Mouse (Mus musculus): ENCODE measurements around the gene Gm11549. TPM values are rescaled to one million over a fixed set of nuclear protein-coding genes. Genes with fewer than 3 reads are reported as not detected.

Gene Gm11549
- polyA plus RNA-seq, 1 experiment from 2014 or later: 0.33 TPM

- H3K27me3 ChIP-seq (replicated peaks): no peaks in the 10 kb centered on the region
- 89% methylated on average over 5 of the region's 5 CpGs for WGBS
- no peak overlapping the region for H3K9ac ChIP-seq
- no peaks in the 10 kb centered on the region for H3K9me3 ChIP-seq
- no peak for ATAC-seq
- H3K27ac ChIP-seq: no peak overlapping the region
- H3K4me3 ChIP-seq (replicated peaks): no peak overlapping the region
- H3K4me2 ChIP-seq (replicated peaks): no peak overlapping the region
- no peaks in the 10 kb centered on the region for H3K4me1 ChIP-seq (replicated peaks)
- no peaks in the 10 kb centered on the region for H3K36me3 ChIP-seq
These were observed 30.1 kb downstream of the Gm11549 start for GRCm38 (mm10) chr3:36491535-36491934.

DNA sequence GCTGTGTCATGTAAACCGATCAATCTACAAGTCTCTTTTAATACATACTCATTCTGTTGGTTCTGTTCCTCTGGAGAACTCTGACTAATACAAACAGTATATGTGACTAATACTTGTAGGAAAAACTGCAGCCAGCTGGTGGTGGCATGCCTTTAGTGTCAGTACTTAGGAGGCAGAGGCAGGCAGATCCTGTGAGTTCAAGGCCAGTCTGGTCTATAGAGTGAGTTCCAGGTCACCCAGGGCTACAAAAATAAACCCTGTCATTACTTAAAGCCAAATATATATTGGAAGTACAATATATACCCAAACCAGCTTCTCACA, 32.1 kb downstream of the Gm11549 start:
- H3K9me3 ChIP-seq: no peaks in the 10 kb centered on the region
- H3K27ac ChIP-seq: no peak overlapping the region
- no peak overlapping the region for H3K9ac ChIP-seq
- H3K4me3 ChIP-seq (replicated peaks): no peak overlapping the region
- no peak overlapping the region for H3K4me2 ChIP-seq (replicated peaks)
- ATAC-seq: no peak
- no peaks in the 10 kb centered on the region for H3K4me1 ChIP-seq (replicated peaks)
- WGBS: 89% methylated on average over 1 of the region's 1 CpGs
- H3K36me3 ChIP-seq: no peaks in the 10 kb centered on the region
- no peaks in the 10 kb centered on the region for H3K27me3 ChIP-seq (replicated peaks)

GRCm38 (mm10) chr3:36488899-36489589, 32.6 kb downstream of the Gm11549 start:
- H3K9ac ChIP-seq: no peak overlapping the region
- no peak overlapping the region for H3K4me2 ChIP-seq (replicated peaks)
- WGBS: 78% methylated on average over 6 of the region's 6 CpGs
- no peaks in the 10 kb centered on the region for H3K4me1 ChIP-seq (replicated peaks)
- no peak for ATAC-seq
- no peak overlapping the region for H3K4me3 ChIP-seq (replicated peaks)
- no peak overlapping the region for H3K27ac ChIP-seq
- H3K36me3 ChIP-seq: no peaks in the 10 kb centered on the region
- no peaks in the 10 kb centered on the region for H3K27me3 ChIP-seq (replicated peaks)
- no peaks in the 10 kb centered on the region for H3K9me3 ChIP-seq

DNA sequence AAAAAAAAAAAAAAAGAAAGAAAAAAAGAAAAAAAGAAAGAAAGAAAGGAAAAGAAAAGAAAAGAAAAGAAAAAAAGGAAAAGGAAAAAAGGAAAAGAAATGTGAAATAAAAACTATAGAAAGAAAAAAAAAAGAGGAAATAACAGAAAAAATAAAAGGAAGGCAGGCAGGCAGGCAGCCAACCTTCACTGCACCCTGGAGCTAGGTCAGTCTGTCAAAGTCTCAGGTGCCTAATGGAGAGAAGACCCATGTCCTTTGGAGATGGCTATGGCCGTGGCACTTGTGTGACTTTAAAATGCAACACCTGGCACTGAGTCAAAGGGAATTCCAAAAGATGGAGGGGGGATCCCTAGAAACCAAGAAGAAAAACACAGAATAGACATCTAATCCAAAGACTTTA, 33.2 kb downstream of the Gm11549 start:
- no peak for ATAC-seq
- H3K27me3 ChIP-seq (replicated peaks): no peaks in the 10 kb centered on the region
- no peaks in the 10 kb centered on the region for H3K9me3 ChIP-seq
- H3K4me2 ChIP-seq (replicated peaks): no peak overlapping the region
- H3K4me3 ChIP-seq (replicated peaks): no peak overlapping the region
- H3K9ac ChIP-seq: no peak overlapping the region
- no peaks in the 10 kb centered on the region for H3K36me3 ChIP-seq
- H3K4me1 ChIP-seq (replicated peaks): no peaks in the 10 kb centered on the region
- WGBS: 62% methylated on average over 1 of the region's 1 CpGs
- H3K27ac ChIP-seq: no peak overlapping the region

- no peak for ATAC-seq
- WGBS: 85% methylated on average over 6 of the region's 6 CpGs
- peaks cover 10% of the 10 kb centered on the region for H3K4me1 ChIP-seq (replicated peaks)
- no peaks in the 10 kb centered on the region for H3K9me3 ChIP-seq
- H3K27ac ChIP-seq: no peak overlapping the region
- no peak overlapping the region for H3K4me3 ChIP-seq (replicated peaks)
- H3K27me3 ChIP-seq (replicated peaks): no peaks in the 10 kb centered on the region
- H3K4me2 ChIP-seq (replicated peaks): no peak overlapping the region
- no peaks in the 10 kb centered on the region for H3K36me3 ChIP-seq
- H3K9ac ChIP-seq: no peak overlapping the region
These were observed 34.7 kb downstream of the Gm11549 start for GRCm38 (mm10) chr3:36486881-36487280.

DNA sequence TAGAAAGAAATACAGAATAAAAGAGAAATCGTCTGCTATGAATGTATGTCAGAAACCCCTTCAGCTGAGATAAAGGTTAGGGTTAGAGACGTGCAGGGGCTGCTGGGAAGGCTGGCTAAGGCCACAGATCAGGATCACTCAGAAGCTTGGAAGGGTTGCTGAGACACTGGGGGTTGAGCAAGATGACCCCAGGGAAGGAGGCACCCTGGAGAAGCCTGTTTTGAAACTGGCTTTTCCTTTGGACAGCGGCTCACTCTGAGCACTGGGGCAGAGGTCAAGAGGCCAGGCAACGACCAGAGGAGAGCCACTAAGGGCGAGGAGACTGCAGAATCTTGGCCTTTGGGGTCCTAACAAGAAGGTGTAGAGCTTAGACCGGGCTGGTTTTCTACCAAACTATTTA, 35.4 kb downstream of the Gm11549 start:
- WGBS: 52% methylated on average over 6 of the region's 6 CpGs
- no peak overlapping the region for H3K27ac ChIP-seq
- H3K9ac ChIP-seq: no peak overlapping the region
- H3K4me3 ChIP-seq (replicated peaks): no peak overlapping the region
- no peak overlapping the region for H3K4me2 ChIP-seq (replicated peaks)
- H3K27me3 ChIP-seq (replicated peaks): no peaks in the 10 kb centered on the region
- H3K4me1 ChIP-seq (replicated peaks): peaks cover 14% of the 10 kb centered on the region
- ATAC-seq: no peak
- no peaks in the 10 kb centered on the region for H3K9me3 ChIP-seq
- H3K36me3 ChIP-seq: no peaks in the 10 kb centered on the region

DNA sequence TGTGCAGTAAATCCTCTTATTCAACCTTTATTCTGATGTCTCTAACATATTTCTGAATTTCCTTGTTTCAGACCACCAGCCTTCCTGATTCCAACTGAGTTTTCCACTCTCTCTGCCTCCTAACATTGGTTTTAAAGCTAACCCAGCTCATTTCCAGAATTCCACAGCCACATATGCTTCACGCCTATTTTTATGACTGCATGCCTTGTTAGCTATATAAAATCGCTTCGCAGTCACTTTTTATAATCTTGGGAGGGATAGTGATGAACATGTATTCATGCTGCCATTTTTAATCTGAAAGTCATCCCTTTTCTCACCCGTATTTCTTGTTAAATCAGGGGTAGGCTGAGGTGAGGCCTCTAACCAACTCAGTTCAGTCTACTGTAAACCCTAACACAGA, 37.3 kb downstream of the Gm11549 start:
- Histone ChIP-seq H3K27ac (no peak overlapping the region), H3K4me2 (replicated peaks) (no peak overlapping the region), H3K4me3 (replicated peaks) (no peak overlapping the region), H3K36me3 (no peaks in the 10 kb centered on the region), H3K9me3 (no peaks in the 10 kb centered on the region), H3K27me3 (replicated peaks) (no peaks in the 10 kb centered on the region), H3K4me1 (replicated peaks) (peaks cover 14% of the 10 kb centered on the region), H3K9ac (no peak overlapping the region)
- 78% methylated on average over 4 of the region's 4 CpGs for WGBS
- no peak for ATAC-seq

DNA sequence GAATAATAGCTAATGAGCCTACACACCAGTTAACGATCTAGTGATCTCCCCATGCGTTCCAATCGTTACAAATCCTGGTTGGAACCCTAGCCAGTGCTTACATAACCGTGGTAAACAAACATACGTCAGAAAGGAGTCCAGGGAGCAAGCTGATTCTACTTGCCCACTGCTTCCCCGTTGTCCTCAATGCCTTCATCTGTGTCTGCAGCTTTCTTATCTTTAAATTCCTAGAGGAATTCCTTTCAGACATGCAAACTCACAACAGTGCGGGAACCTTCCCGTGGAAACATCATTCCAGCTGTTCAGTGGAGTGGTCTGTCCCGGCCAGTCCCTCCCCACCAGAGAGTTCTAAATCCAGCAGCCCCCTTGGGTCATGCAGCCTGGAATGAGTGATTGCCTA, 38.7 kb downstream of the Gm11549 start:
- Histone ChIP-seq H3K4me2 (replicated peaks) (peak overlapping the region; percentile 24; the same call in 1 of the 2 replicates), H3K36me3 (no peaks in the 10 kb centered on the region), H3K27ac (peak overlapping the region; percentile 44), H3K9ac (no peak overlapping the region), H3K4me3 (replicated peaks) (no peak overlapping the region), H3K4me1 (replicated peaks) (peaks cover 14% of the 10 kb centered on the region), H3K9me3 (no peaks in the 10 kb centered on the region), H3K27me3 (replicated peaks) (no peaks in the 10 kb centered on the region)
- WGBS: 19% methylated on average over 9 of the region's 9 CpGs
- ATAC-seq: 0 out of 2 replicates have a peak, but pooled peaks have one; percentile 21

DNA sequence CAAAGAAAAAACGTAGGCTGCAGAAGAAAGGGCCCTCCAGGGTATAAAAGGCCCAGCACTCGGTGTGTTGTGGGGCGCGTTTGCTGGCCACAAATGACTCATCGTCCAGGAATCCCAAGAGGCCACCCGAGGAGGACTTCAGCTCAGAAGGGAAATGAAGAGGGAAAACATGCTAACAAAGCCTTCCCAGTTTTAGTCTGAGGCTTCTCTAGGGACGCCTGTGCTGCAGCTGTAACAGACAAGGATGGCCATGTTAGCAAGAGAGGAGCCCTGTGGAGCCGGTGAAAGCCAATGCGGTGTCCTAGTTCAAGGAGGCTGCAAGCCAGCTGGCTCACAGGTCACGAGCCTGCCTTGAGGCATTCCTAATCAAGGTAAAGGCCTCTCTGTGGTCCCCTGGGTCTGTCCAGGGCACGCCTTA, 39.8 kb downstream of the Gm11549 start:
- H3K4me1 ChIP-seq (replicated peaks): peaks cover 14% of the 10 kb centered on the region
- no peaks in the 10 kb centered on the region for H3K9me3 ChIP-seq
- ATAC-seq: peak; percentile 89
- 13% methylated on average over 11 of the region's 11 CpGs for WGBS
- no peaks in the 10 kb centered on the region for H3K27me3 ChIP-seq (replicated peaks)
- H3K36me3 ChIP-seq: no peaks in the 10 kb centered on the region
- H3K9ac ChIP-seq: no peak overlapping the region
- H3K4me2 ChIP-seq (replicated peaks): peak overlapping the region; percentile 47
- peak overlapping the region; percentile 89 for H3K27ac ChIP-seq
- H3K4me3 ChIP-seq (replicated peaks): no peak overlapping the region

DNA sequence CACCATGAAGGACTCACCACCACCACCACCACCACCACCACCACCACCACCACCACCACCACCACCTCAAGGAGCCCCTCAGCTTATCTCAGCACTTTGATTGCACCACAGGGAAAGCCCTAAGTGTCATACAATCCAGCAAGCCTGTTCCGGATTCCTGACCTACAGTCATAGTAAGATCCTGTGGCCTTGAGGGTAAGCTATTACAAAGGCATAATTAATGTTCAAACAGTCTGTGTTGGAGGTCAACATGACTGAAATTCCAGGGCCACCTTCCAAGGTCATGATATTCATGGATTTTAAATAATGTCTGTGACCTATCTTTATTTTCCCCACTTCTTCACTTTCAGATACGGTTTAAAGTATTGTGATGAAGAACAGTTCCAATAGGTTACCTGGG, 41.1 kb downstream of the Gm11549 start:
- WGBS: 78% methylated on average over 2 of the region's 2 CpGs
- H3K4me3 ChIP-seq (replicated peaks): no peak overlapping the region
- no peaks in the 10 kb centered on the region for H3K36me3 ChIP-seq
- H3K27ac ChIP-seq: no peak overlapping the region
- no peak overlapping the region for H3K4me2 ChIP-seq (replicated peaks)
- H3K27me3 ChIP-seq (replicated peaks): no peaks in the 10 kb centered on the region
- no peak overlapping the region for H3K9ac ChIP-seq
- ATAC-seq: no peak
- H3K4me1 ChIP-seq (replicated peaks): peaks cover 14% of the 10 kb centered on the region
- no peaks in the 10 kb centered on the region for H3K9me3 ChIP-seq

GRCm38 (mm10) chr3:36478776-36479175, 42.8 kb downstream of the Gm11549 start:
- 90% methylated on average over 8 of the region's 8 CpGs for WGBS

DNA sequence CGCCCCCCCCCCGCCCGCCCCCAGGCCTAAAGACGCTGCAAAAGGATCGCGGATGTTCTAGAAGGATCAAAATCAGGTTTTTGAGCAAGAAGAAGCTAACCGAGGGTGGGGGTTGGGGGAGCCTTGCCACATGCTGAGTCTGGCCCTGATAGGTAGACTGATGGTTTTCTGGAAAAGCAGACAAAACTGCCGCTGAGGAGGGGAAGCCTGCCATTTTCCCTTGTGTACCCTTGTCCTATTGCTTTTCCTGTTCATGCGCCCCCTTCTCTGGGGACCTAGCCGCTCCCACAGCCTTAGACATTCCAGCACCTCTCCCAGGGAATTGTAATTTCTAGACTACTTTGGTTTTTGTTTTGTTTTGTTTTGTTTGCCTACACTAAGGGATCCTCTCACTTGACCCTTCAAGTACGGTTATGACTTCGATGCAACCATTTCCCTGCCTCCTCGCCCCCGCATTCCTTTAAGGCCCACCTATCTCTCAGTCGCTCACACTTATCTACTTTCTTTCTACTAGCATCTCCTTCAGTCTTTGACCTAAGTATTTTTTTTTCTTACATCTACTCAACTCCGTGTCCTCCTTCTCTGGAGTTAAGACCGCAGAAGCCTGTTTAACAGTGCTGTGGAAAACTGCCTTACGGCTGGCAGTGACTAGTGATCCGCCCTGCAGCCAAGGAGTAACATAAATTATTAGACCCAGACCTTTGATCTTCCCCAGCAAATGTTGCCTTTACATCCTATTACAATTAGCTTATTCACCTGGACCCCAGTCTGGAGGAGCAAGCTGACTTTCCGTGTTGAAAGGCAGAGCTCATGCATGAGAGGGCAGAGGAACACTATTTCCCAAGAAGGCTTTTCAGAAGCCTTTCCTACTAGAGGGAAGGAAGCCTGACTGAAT, 45.1 kb downstream of the Gm11549 start:
- Histone ChIP-seq H3K4me3 (replicated peaks) (peak overlapping the region; percentile 75), H3K4me1 (replicated peaks) (peaks cover under 1% of the 10 kb centered on the region; the same call in 1 of the 2 replicates), H3K9me3 (no peaks in the 10 kb centered on the region), H3K27ac (peak overlapping the region; percentile 90), H3K36me3 (no peaks in the 10 kb centered on the region), H3K9ac (peak overlapping the region; percentile 66), H3K4me2 (replicated peaks) (peak overlapping the region; percentile 84), H3K27me3 (replicated peaks) (no peaks in the 10 kb centered on the region)
- 32% methylated on average over 20 of the region's 20 CpGs for WGBS
- ATAC-seq: peak; percentile 13; the same call in 1 of the 2 replicates

More at GRCm38 (mm10) chr3:36478776-36479175, 42.8 kb downstream of the Gm11549 start:
- H3K9me3 ChIP-seq: no peaks in the 10 kb centered on the region
- H3K4me3 ChIP-seq (replicated peaks): no peak overlapping the region
- no peak overlapping the region for H3K27ac ChIP-seq
- H3K27me3 ChIP-seq (replicated peaks): no peaks in the 10 kb centered on the region
- ATAC-seq: no peak
- H3K9ac ChIP-seq: no peak overlapping the region
- H3K4me1 ChIP-seq (replicated peaks): peaks cover 14% of the 10 kb centered on the region
- no peak overlapping the region for H3K4me2 ChIP-seq (replicated peaks)
- H3K36me3 ChIP-seq: no peaks in the 10 kb centered on the region
